9 mouse cellular contexts compared by ENCODE assay signal in the genomic region with DNA sequence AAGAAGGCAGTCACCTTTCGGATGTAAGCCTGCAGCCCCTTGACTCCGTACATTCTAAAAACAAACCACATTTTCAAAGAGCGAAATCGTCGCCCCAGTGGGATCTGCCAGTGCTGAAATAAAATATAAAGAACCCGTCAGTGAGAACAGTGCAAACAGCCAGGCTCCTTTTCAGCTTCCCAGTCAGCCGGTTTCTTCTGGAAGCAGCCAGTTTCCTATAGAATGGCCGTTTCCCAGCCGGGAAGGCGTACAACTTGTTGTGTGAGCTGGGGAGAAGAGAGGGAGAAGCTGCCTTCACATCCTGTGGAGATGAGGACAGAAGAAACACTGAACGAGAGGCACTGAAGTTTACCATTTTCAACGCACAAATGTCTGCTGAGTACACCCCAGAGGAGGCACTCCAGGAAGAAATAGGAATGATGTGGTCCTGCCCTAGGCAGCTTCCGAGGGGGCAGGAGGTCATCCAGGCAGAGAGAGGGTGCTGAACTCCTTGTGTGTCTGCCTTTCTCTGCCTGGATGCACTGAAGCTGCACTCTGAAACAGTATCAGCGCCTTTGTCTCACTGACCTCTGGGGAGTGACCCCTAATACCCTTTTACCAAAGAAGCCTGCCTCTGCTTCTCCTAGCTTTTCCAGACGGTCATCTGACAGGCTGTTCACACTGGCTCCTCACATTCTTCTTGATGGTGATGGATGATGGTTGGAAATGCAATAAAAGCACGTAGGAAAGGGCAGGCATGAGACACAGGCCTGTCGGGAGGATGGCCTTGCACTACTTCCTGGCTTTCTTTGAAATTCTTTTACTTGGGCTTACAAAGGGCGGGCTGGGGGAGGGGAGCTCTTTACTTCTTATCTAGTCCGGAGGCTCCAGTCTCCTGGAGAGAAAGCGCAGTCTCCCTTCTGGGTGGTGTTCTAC. TPM values are rescaled to one million over a fixed set of nuclear protein-coding genes. Genes with fewer than 3 reads are reported as not detected.
DNase-seq lines count a peak whose midpoint lies in the region; ATAC-seq and TF ChIP-seq lines count a peak whose summit lies in the region.
"Had no signal": no experiment of that assay in that cellular context is flagged by ENCODE, and none has a peak within 500 bp of the region (broad histone marks: within the 10 kb centered on the region; RNA-seq: fewer than 3 reads in every experiment).

No protein-coding gene starts in this region.

- TF ChIP-seq CTCF in kidney, postnatal 0 days (IDR thresholded peaks at IDR 0.05; ENCODE audit: low read depth) = no peak
- TF ChIP-seq CTCF in intestine, postnatal 0 days (IDR thresholded peaks at IDR 0.05; ENCODE audit: low read depth) = no peak
- no peak for TF ChIP-seq CTCF in cerebellum, adult 2 months (IDR thresholded peaks at IDR 0.05; ENCODE audit: borderline replicate concordance, insufficient read depth, low read depth, low read length)

- WGBS in kidney, postnatal 0 days = 12% methylated on average over 20 of the region's 20 CpGs
- WGBS in embryonic facial prominence, embryonic 12.5 days = 6% methylated on average over 20 of the region's 20 CpGs
- 45% methylated on average over 20 of the region's 20 CpGs for WGBS in intestine, postnatal 0 days
- 2% methylated on average over 20 of the region's 20 CpGs for WGBS in neural tube, embryonic 12.5 days
- WGBS in cerebellum, adult 2 months = 77% methylated on average over 20 of the region's 20 CpGs

- no peaks in the 10 kb centered on the region for H3K27me3 ChIP-seq in kidney, postnatal 0 days (ENCODE audit: insufficient read depth, low read length)
- H3K27me3 ChIP-seq in embryonic facial prominence, embryonic 12.5 days = no peaks in the 10 kb centered on the region
- H3K27me3 ChIP-seq in intestine, postnatal 0 days (replicated peaks; ENCODE audit: control insufficient read depth, insufficient read depth, low read length) = no peaks in the 10 kb centered on the region
- no peaks in the 10 kb centered on the region for H3K27me3 ChIP-seq in neural tube, embryonic 12.5 days (replicated peaks)
- H3K27me3 ChIP-seq in cerebellum, adult 2 months (ENCODE audit: control insufficient read depth, insufficient read depth, low read length) = no peaks in the 10 kb centered on the region
- H3K27me3 ChIP-seq: Patski had no signal

- H3K4me1 ChIP-seq in kidney, postnatal 0 days (replicated peaks; ENCODE audit: insufficient read depth, low read length) = peaks cover 22% of the 10 kb centered on the region
- H3K4me1 ChIP-seq in embryonic facial prominence, embryonic 12.5 days = peaks cover 53% of the 10 kb centered on the region
- peaks cover 3% of the 10 kb centered on the region; the same call in 1 of the 2 replicates for H3K4me1 ChIP-seq in intestine, postnatal 0 days (replicated peaks; ENCODE audit: control insufficient read depth, insufficient read depth, low read length)
- H3K4me1 ChIP-seq in neural tube, embryonic 12.5 days = peaks cover 49% of the 10 kb centered on the region
- H3K4me1 ChIP-seq in cerebellum, adult 2 months (ENCODE audit: control insufficient read depth, insufficient read depth, low read length) = no peaks in the 10 kb centered on the region

- no peaks in the 10 kb centered on the region for H3K36me3 ChIP-seq in kidney, postnatal 0 days (ENCODE audit: insufficient read depth, low read length)
- no peaks in the 10 kb centered on the region for H3K36me3 ChIP-seq in embryonic facial prominence, embryonic 12.5 days
- H3K36me3 ChIP-seq in intestine, postnatal 0 days (ENCODE audit: control insufficient read depth, insufficient read depth) = no peaks in the 10 kb centered on the region; the same call in 1 of the 2 replicates
- H3K36me3 ChIP-seq in neural tube, embryonic 12.5 days = no peaks in the 10 kb centered on the region

- 0 out of 2 replicates have a peak overlapping the region, but pooled peaks have one; percentile 3 for H3K9ac ChIP-seq in kidney, postnatal 0 days (ENCODE audit: low read depth, low read length)
- peak overlapping the region; percentile 52 for H3K9ac ChIP-seq in embryonic facial prominence, embryonic 12.5 days
- no peak overlapping the region for H3K9ac ChIP-seq in intestine, postnatal 0 days (ENCODE audit: low read depth, low read length)
- 0 out of 2 replicates have a peak overlapping the region, but pooled peaks have one; percentile 23 for H3K9ac ChIP-seq in neural tube, embryonic 12.5 days

- TF ChIP-seq POLR2A in cerebellum, adult 2 months (IDR thresholded peaks at IDR 0.05; ENCODE audit: borderline replicate concordance, insufficient read depth, low read length) = no peak

- DNase-seq in kidney, postnatal 0 days (ENCODE audit: low spot score) = peak; percentile 72
- DNase-seq in kidney, postnatal 14 days = no peak
- no peak for DNase-seq in cerebellum, adult 2 months
- no peak for DNase-seq in layer of hippocampus, postnatal 25 days (ENCODE audit: extremely low spot score in 1 of 2, low spot score in 1 of 2)
- DNase-seq in testis, postnatal 14 days (ENCODE audit: low spot score) = no peak

- peak overlapping the region; percentile 90 for H3K27ac ChIP-seq in kidney, postnatal 0 days
- H3K27ac ChIP-seq in embryonic facial prominence, embryonic 12.5 days = peak overlapping the region; percentile 98
- peak overlapping the region; percentile 68 for H3K27ac ChIP-seq in intestine, postnatal 0 days (ENCODE audit: low read depth, low read length)
- peak overlapping the region; percentile 54 for H3K27ac ChIP-seq in neural tube, embryonic 12.5 days
- no peak overlapping the region for H3K27ac ChIP-seq in cerebellum, adult 2 months (ENCODE audit: insufficient read depth, low read length)

- ATAC-seq in kidney, postnatal 0 days (replicated peaks; ENCODE audit: low FRiP score, low read depth) = peak; percentile 62
- ATAC-seq in embryonic facial prominence, embryonic 12.5 days (ENCODE audit: insufficient number of reproducible peaks, insufficient read depth, low FRiP score, low TSS enrichment) = no peak
- no peak for ATAC-seq in intestine, postnatal 0 days
- peak; percentile 35 for ATAC-seq in neural tube, embryonic 12.5 days (ENCODE audit: low FRiP score, low read depth)
- ATAC-seq: Patski had no signal

- H3K4me2 ChIP-seq in kidney, postnatal 0 days (ENCODE audit: low read length) = no peak overlapping the region
- H3K4me2 ChIP-seq in embryonic facial prominence, embryonic 12.5 days (replicated peaks) = peak overlapping the region; percentile 28
- H3K4me2 ChIP-seq in intestine, postnatal 0 days (replicated peaks; ENCODE audit: low read depth) = no peak overlapping the region
- H3K4me2 ChIP-seq in neural tube, embryonic 12.5 days (replicated peaks) = peak overlapping the region; percentile 17

- H3K9me3 ChIP-seq in kidney, postnatal 0 days (replicated peaks; ENCODE audit: low read length) = no peaks in the 10 kb centered on the region
- no peaks in the 10 kb centered on the region for H3K9me3 ChIP-seq in embryonic facial prominence, embryonic 12.5 days
- no peaks in the 10 kb centered on the region for H3K9me3 ChIP-seq in intestine, postnatal 0 days (ENCODE audit: control insufficient read depth)
- H3K9me3 ChIP-seq in neural tube, embryonic 12.5 days = no peaks in the 10 kb centered on the region

- H3K4me3 ChIP-seq in kidney, postnatal 0 days (replicated peaks; ENCODE audit: low read depth, low read length) = no peak overlapping the region
- no peak overlapping the region for H3K4me3 ChIP-seq in embryonic facial prominence, embryonic 12.5 days
- no peak overlapping the region for H3K4me3 ChIP-seq in intestine, postnatal 0 days (ENCODE audit: low read depth, low read length)
- no peak overlapping the region for H3K4me3 ChIP-seq in neural tube, embryonic 12.5 days
- H3K4me3 ChIP-seq in cerebellum, adult 2 months (replicated peaks; ENCODE audit: insufficient read depth, low read depth, low read length) = no peak overlapping the region

RNA-seq across cellular contexts. Expression of gene Fignl1, which starts 13.7 kb away (rescaled TPM):
- 27.8 and 31.8 TPM in 2 replicates for polyA plus RNA-seq in kidney, postnatal 0 days (2015; fragmentation: Nextera tagmentation; extraction: Ambion mirVana)
- polyA plus RNA-seq in embryonic facial prominence, embryonic 12.5 days (2016; fragmentation: Nextera tagmentation; extraction: Ambion mirVana) = 66.9 and 71.1 TPM in 2 replicates
- 8.1 and 8.3 TPM in 2 replicates for polyA plus RNA-seq in intestine, postnatal 0 days (2015; fragmentation: Nextera tagmentation; extraction: Ambion mirVana)
- polyA plus RNA-seq in neural tube, embryonic 12.5 days (2016; fragmentation: Nextera tagmentation; extraction: Ambion mirVana) = 44.0 and 44.9 TPM in 2 replicates
- polyA plus RNA-seq in cerebellum, adult 2 months (2012; rRNA removed) = 0.65 TPM in 2 replicates
- 1 to 10 TPM; 1.1 to 2.6 TPM for total RNA-seq in layer of hippocampus, postnatal 25 days (2021)

Comparison
In these comparisons a context has a peak if more than half of its experiments do, and no peak if none do; other contexts are left out.
1. ATAC-seq: peak in kidney, postnatal 0 days (single experiment) and neural tube, embryonic 12.5 days (single experiment); none in embryonic facial prominence, embryonic 12.5 days (single experiment) and intestine, postnatal 0 days (single experiment).
2. H3K4me2 ChIP-seq: peak in embryonic facial prominence, embryonic 12.5 days (single experiment) and neural tube, embryonic 12.5 days (single experiment); none in kidney, postnatal 0 days (single experiment) and intestine, postnatal 0 days (single experiment).